Mouse (Mus musculus) thymus, adult 2 months (tissue): ENCODE measurements around the gene Smyd4. TPM values are rescaled to one million over a fixed set of nuclear protein-coding genes. Genes with fewer than 3 reads are reported as not detected.

ENCODE experiments used
- DNase-seq: peaks from one replicate; pipeline ENCODE4 v3.0.0; 2021
- H3K27ac ChIP-seq: fragments of 200-500 bp; 2 replicates; pipeline ENCODE4 v1.5.1; 2012; ENCODE audit warnings: low read length, control low read depth; ENCODE audit not compliant: control insufficient read depth, insufficient read depth
- H3K27me3 ChIP-seq: fragments of 200-500 bp; 2 replicates; pipeline ENCODE4 v1.6.1; 2012; ENCODE audit warnings: mild to moderate bottlenecking, low read length, moderate library complexity, mixed read lengths; ENCODE audit not compliant: control insufficient read depth, insufficient read depth
- H3K36me3 ChIP-seq: fragments of 200-500 bp; 2 replicates; pipeline ENCODE4 v1.6.1; 2012; ENCODE audit warnings: mild to moderate bottlenecking, low read length, moderate library complexity; ENCODE audit not compliant: control insufficient read depth, insufficient read depth
- H3K4me1 ChIP-seq: fragments of 200-500 bp; replicated peaks from 2 replicates; pipeline ENCODE4 v1.6.1; 2012; ENCODE audit warnings: low read length; ENCODE audit not compliant: control insufficient read depth, insufficient read depth
- H3K4me3 ChIP-seq: fragments of 200-500 bp; 2 replicates; pipeline ENCODE4 v1.5.1; 2012; ENCODE audit warnings: mild to moderate bottlenecking, low read length, control low read depth, moderate library complexity; ENCODE audit not compliant: control insufficient read depth, insufficient read depth
- CTCF ChIP-seq: fragments of 200-500 bp; IDR thresholded peaks from 2 replicates; pipeline ENCODE4 v1.5.1; 2012; ENCODE audit warnings: mild to moderate bottlenecking, control low read depth, low read length, moderate library complexity, borderline replicate concordance; ENCODE audit not compliant: control insufficient read depth, poor library complexity, insufficient read depth; ENCODE audit errors: extremely low read depth
- POLR2A ChIP-seq: fragments of 200-500 bp; IDR thresholded peaks from 2 replicates; pipeline ENCODE4 v1.6.1; 2012; ENCODE audit warnings: mild to moderate bottlenecking, low read length, control low read depth, moderate library complexity; ENCODE audit not compliant: control insufficient read depth, poor library complexity, insufficient read depth; ENCODE audit errors: extremely low read depth
- WGBS: fragments of 180-500 bp; shearing (Covaris S2); methylation state at CpG from one replicate; pipeline ENCODE4 v1.1.7; 2018; 5-methylcytosine and 5-hydroxymethylcytosine counted together
- polyA plus RNA-seq: library from polyadenylated mRNA; depleted of rRNA; stranded (reverse); fragments of >200 nt; gene quantifications from 2 replicates; pipeline ENCODE4 v1.2.3, GENCODE M21; 2012; rRNA removed

Gene Smyd4
- 5.6 and 7.8 TPM in 2 replicates for polyA plus RNA-seq

DNA sequence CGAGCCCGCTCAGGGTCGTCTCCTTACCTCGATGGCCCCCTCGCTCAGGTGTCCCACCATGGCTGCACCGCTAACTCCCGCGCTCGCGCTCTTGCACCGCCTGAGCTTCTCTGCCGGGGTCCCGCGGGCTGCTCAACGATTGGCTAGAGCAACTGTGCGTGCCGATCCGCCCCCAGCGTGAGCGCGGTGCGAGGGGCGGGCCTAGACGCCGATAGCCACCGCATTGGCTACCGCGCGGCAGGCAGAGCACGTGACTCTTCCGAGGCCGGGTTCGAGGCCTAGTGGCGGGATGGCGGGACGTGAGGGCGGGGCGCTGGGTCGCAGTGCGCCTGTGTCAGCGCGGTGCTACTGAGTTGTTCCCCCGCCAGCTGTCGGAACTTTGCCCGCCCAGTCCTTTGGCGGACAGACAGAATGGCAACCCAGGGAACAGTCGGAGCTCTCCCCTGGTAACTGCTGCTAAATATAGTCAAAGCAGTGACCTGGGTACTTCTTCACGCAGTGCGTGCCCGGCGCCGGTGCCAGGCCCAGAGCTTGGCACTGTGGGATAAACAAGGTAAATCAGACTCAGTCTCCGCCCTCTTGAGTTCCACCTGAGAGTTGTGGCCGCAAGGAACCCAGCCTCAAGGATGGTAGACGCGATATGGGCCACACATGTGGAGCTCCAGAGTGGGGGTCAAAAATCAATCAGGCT is at the start of gene Smyd4, which contains the start of gene Rpa1:
TSS of gene Smyd4 (plus strand) at position 235 of the 691 bp plus-strand sequence.
TSS of gene Rpa1 (minus strand) at position 126 of the 691 bp plus-strand sequence.
- Histone ChIP-seq H3K4me1 (peaks cover 20% of the 10 kb centered on the region), H3K27ac (peak within 1 kb of the TSS; percentile 11; the same call in 1 of the 2 replicates), H3K4me3 (peak within 1 kb of the TSS; percentile 84), H3K36me3 (no peaks in the 10 kb centered on the region), H3K27me3 (no peaks in the 10 kb centered on the region)
- DNase-seq, result peak; percentile 96
- TF ChIP-seq POLR2A (peak; percentile 80; the same call in 1 of the 2 replicates), CTCF (no peak)
- under 1% methylated on average over 56 of the region's 56 CpGs for WGBS

DNA sequence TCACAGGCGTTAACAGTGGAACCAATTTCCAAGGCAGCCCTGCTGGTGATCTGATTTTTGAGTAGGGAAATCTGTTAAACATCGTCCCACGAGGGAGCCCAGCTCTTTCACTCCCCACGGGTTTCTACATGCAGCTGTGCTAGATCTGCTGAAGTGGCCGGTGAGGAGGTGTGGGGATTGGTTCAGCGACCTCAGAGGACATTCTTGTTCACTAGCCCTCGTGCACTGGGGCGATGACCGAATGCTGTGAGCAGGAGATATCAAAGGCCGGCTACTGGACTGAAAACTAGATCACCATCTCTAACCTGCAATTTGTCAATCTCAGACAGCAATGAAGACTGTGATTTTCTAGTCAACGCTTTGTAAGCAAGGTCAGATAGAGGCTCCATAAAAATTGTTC is 49.7 kb upstream of the Smyd4 start:
- Histone ChIP-seq H3K27me3 (no peaks in the 10 kb centered on the region), H3K36me3 (peaks cover 40% of the 10 kb centered on the region), H3K27ac (no peak overlapping the region), H3K4me1 (no peaks in the 10 kb centered on the region), H3K4me3 (no peak overlapping the region)
- TF ChIP-seq CTCF (no peak), POLR2A (no peak)
- no peak for DNase-seq
- WGBS, result 83% methylated on average over 11 of the region's 11 CpGs

DNA sequence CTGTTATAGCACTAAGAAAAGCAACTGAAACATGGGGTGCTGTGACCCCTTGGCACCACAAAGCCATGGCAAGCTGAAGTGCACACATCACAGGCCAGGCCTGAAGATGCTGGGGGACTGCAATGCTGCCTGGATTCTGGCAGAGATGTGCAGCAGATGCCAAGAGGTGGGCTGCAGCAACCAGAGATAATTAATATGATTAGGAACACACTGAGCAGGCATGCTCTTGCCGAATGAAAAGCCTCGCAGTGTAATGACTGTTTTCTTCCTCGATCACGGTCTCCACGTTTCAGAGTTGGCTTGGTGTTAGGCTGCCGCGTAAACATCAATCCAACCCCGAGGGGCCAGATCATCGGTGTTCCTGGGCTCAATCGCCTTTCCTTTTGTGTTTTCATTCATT is 48.4 kb upstream of the Smyd4 start:
- Histone ChIP-seq H3K27me3 (no peaks in the 10 kb centered on the region), H3K27ac (no peak overlapping the region), H3K4me1 (no peaks in the 10 kb centered on the region), H3K36me3 (peaks cover 51% of the 10 kb centered on the region), H3K4me3 (no peak overlapping the region)
- TF ChIP-seq CTCF (no peak), POLR2A (no peak)
- DNase-seq, result no peak
- WGBS, result 95% methylated on average over 10 of the region's 10 CpGs

DNA sequence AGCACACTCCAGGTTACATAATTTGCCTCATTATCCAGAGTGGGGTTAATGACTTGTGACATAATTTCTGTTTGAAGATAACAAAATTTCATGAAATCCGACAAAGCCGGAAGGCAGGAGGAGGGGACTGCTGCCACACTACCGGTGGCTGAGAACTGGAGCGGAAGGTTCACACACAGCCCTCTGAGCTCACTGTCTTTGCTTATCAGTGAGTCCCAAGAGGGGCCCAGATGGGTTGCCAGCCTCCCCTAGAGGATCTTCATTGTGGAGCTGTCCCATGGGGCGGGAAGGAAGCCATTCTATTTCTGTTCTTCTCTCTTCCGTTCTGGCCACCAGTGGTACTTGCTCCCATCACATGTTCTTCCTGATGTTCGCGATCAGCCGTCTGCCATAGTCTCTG is 47.3 kb upstream of the Smyd4 start:
- no peak for DNase-seq
- Histone ChIP-seq H3K36me3 (peaks cover 63% of the 10 kb centered on the region), H3K27ac (no peak overlapping the region), H3K4me1 (no peaks in the 10 kb centered on the region), H3K4me3 (no peak overlapping the region), H3K27me3 (no peaks in the 10 kb centered on the region)
- TF ChIP-seq CTCF (no peak), POLR2A (no peak)
- WGBS, result 94% methylated on average over 9 of the region's 9 CpGs

DNA sequence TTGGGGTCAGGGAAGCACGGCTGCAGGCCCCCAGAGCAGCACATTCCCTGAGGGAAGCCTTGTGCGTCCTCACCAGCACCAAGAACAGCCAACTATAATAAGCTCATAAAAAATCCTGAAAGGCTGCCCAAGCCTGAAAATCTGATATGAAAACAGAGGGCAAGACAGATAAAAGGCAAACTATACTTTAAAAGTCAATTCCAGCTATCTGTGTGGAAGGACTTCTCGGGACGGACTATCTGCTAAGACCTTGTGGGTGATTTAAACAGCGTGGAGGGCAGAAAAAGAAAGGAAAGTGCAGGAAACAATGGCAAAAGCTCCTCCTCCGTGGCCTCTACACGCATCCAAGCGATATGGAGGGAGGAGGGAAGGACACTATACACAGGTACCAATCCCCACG is 43.4 kb upstream of the Smyd4 start:
- no peak overlapping the region for H3K4me3 ChIP-seq
- H3K36me3 ChIP-seq, result peaks cover 92% of the 10 kb centered on the region

DNA sequence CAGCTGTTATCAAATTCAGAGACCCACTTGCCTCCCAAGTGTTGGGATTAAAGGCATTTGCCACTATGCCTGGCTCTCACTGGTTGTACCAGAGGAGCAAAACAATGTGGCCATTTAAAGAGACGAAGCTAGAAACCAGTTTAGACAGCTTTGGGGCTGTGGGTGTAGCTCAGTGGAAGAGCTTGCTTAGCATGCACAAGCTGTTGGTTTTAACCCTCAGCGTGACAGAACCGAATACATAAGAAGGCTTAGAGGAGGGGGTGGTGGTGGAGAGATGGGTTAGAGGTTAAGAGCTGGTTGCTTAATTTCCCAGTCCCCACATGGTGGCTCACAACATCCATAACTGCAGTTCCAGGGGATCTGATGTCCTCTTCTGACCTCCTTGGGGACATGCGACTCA is 39.6 kb upstream of the Smyd4 start:
- Histone ChIP-seq H3K27me3 (no peaks in the 10 kb centered on the region), H3K36me3 (peaks cover 93% of the 10 kb centered on the region), H3K4me1 (no peaks in the 10 kb centered on the region), H3K4me3 (no peak overlapping the region), H3K27ac (no peak overlapping the region)
- no peak for TF ChIP-seq CTCF
- TF ChIP-seq POLR2A, result no peak
- WGBS, result 98% methylated on average over 4 of the region's 4 CpGs
- no peak for DNase-seq

More for the DNA sequence above, 43.4 kb upstream of the Smyd4 start:
- H3K27ac ChIP-seq, result no peak overlapping the region
- DNase-seq, result no peak
- H3K4me1 ChIP-seq, result no peaks in the 10 kb centered on the region
- H3K27me3 ChIP-seq, result no peaks in the 10 kb centered on the region
- no peak for TF ChIP-seq POLR2A
- TF ChIP-seq CTCF, result no peak
- 94% methylated on average over 9 of the region's 9 CpGs for WGBS

DNA sequence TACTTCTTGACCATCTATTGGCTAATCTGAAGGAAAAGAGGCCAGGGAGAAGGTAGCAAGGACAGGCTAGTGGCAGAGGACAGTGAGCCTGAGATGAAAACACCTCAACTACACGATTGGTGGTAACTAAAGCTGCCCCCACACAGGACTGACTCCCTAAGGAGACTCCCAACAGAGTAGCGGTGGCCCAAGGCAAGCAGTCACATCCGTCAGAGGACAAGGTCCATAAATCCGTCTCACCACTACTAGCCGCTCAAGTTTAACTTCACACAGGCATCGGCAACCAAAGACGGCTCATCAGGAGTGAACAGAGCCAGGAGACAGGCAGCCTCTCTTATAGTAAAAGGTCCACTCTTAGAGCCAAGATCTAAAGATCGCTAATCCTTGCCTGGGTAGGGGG is 37.4 kb upstream of the Smyd4 start:
- 99% methylated on average over 8 of the region's 8 CpGs for WGBS
- no peaks in the 10 kb centered on the region for H3K4me1 ChIP-seq
- H3K4me3 ChIP-seq, result no peak overlapping the region
- no peak for TF ChIP-seq POLR2A
- TF ChIP-seq CTCF, result no peak
- no peak for DNase-seq
- no peaks in the 10 kb centered on the region for H3K27me3 ChIP-seq
- peaks cover 85% of the 10 kb centered on the region for H3K36me3 ChIP-seq
- H3K27ac ChIP-seq, result no peak overlapping the region
